Mouse (Mus musculus): ENCODE data around the gene Tsr2. TPM values are rescaled to one million over a fixed set of nuclear protein-coding genes. Genes with fewer than 3 reads are reported as not detected.

The Tsr2 gene
- 13.3 TPM for polyA plus RNA-seq (2014; fragmentation: Illumina TruSeq; extraction: RNeasy Lipid Tissue Mini Kit (QIAGEN cat#74804); ENCODE audit: low read depth, low replicate concordance)

GRCm38 (mm10) chrX:151096171-151097058 is at the start of gene Tsr2:
Tsr2 (minus strand) TSS chrX:151096543.

GRCm38 (mm10) chrX:151045850-151046249 is 50.5 kb downstream of the Tsr2 start, which contains the start of gene Fgd1:
Fgd1 (plus strand) TSS chrX:151046150.

Other genes starting within 250 kb of the Tsr2 start
- gene Gnl3l, start 79.2 kb downstream of the Tsr2 start, polyA plus RNA-seq (2014; fragmentation: Illumina TruSeq; extraction: RNeasy Lipid Tissue Mini Kit (QIAGEN cat#74804); ENCODE audit: low read depth, low replicate concordance) = 21.7 TPM
- 9.3 TPM for gene Fgd1, start 50.4 kb downstream of the Tsr2 start, polyA plus RNA-seq (2014; fragmentation: Illumina TruSeq; extraction: RNeasy Lipid Tissue Mini Kit (QIAGEN cat#74804); ENCODE audit: low read depth, low replicate concordance)
- 0.08 TPM for gene Wnk3, start 101.5 kb upstream of the Tsr2 start, polyA plus RNA-seq (2014; fragmentation: Illumina TruSeq; extraction: RNeasy Lipid Tissue Mini Kit (QIAGEN cat#74804); ENCODE audit: low read depth, low replicate concordance)
- gene Fam120c, start 247.6 kb upstream of the Tsr2 start, polyA plus RNA-seq (2014; fragmentation: Illumina TruSeq; extraction: RNeasy Lipid Tissue Mini Kit (QIAGEN cat#74804); ENCODE audit: low read depth, low replicate concordance) = 7.6 TPM

All from heart, adult 10 weeks (tissue).